Comparison of ENCODE assay signal across 9 mouse cellular contexts in the genomic region with DNA sequence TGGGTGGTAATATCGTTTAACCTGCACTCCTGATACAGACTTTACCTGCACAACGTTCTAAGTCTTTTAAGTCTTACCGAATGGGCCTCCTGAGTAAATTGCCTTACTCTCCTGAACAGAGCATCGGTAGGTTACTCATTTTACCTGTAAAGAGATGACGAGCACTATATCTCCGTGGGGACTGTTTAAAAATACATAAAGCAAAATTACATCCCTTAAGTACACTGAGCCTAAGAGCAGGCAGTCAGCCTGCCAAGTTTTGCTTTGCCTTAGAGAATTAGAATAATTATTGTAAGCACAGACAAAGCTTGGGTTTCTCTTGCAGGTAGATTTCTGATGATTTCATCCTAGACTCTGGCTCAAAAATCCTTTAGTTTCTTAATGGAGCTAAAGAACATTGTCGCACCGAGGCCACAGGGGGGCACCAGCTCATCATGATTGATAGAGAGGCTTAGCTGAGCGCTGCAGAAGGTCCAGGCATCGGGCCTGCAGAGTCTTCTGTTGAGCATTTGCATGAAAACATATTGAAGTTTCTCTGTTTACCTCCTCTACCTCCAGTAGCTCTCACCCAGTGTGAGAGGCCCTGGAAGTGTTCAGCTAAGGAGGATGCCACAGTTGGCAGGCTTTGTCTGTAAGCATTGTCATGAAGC.
DNase-seq lines count a peak whose midpoint lies in the region; ATAC-seq and TF ChIP-seq lines count a peak whose summit lies in the region.
"Had no signal": no experiment of that assay in that cellular context is flagged by ENCODE, and none has a peak within 500 bp of the region (broad histone marks: within the 10 kb centered on the region; RNA-seq: fewer than 3 reads in every experiment).

No protein-coding gene starts in this region.

- H3K9ac ChIP-seq in MEL (ENCODE audit: control insufficient read depth, low read depth, low read length, poor library complexity, severe bottlenecking): no peak overlapping the region
- no peak overlapping the region for H3K9ac ChIP-seq in lung, embryonic 16.5 days (ENCODE audit: low read length)
- H3K9ac ChIP-seq: heart, embryonic 13.5 days had no signal

- H3K4me2 ChIP-seq in lung, embryonic 16.5 days (ENCODE audit: low read depth, low read length): no peak overlapping the region
- H3K4me2 ChIP-seq: heart, embryonic 13.5 days had no signal

- H3K27ac ChIP-seq in MEL (ENCODE audit: control insufficient read depth, low read depth, low read length): no peak overlapping the region
- H3K27ac ChIP-seq in lung, embryonic 16.5 days (ENCODE audit: low read length): no peak overlapping the region
- H3K27ac ChIP-seq: heart, embryonic 13.5 days had no signal

- no peak overlapping the region for H3K4me3 ChIP-seq in MEL (ENCODE audit: control insufficient read depth in 1 of 2, insufficient read depth in 1 of 2, low read depth in 2 of 2, low read length in 2 of 2)
- no peak overlapping the region for H3K4me3 ChIP-seq in lung, embryonic 16.5 days (ENCODE audit: low read length)
- H3K4me3 ChIP-seq: heart, embryonic 13.5 days had no signal

- H3K9me3 ChIP-seq in MEL (replicated peaks; ENCODE audit: insufficient read depth, low read length): no peaks in the 10 kb centered on the region
- H3K9me3 ChIP-seq in lung, embryonic 16.5 days (ENCODE audit: control insufficient read depth, low read length): no peaks in the 10 kb centered on the region
- H3K9me3 ChIP-seq: heart, embryonic 13.5 days had no signal

- no peaks in the 10 kb centered on the region for H3K4me1 ChIP-seq in MEL (ENCODE audit: control insufficient read depth in 1 of 2, insufficient read depth in 2 of 2, low read length in 2 of 2)
- no peaks in the 10 kb centered on the region for H3K4me1 ChIP-seq in lung, embryonic 16.5 days (replicated peaks; ENCODE audit: control insufficient read depth, insufficient read depth, low read length)
- H3K4me1 ChIP-seq: heart, embryonic 13.5 days had no signal

- TF ChIP-seq RAD21 in MEL (IDR thresholded peaks at IDR 0.05; ENCODE audit: low read depth, low read length): peak; percentile 81

- peak; percentile 18 to 76 (median 69); a peak in 4 of 6 replicates for TF ChIP-seq CTCF in MEL (IDR thresholded peaks at IDR 0.05 in 2 of 3, conservative IDR thresholded peaks at IDR 0.05 in 1 of 3; ENCODE audit: control insufficient read depth in 1 of 3, insufficient read depth in 1 of 3, low read depth in 2 of 3, low read length in 3 of 3, poor library complexity in 1 of 3, severe bottlenecking in 1 of 3)

- 45% methylated on average over 10 of the region's 10 CpGs for WGBS in lung, embryonic 16.5 days

- no peaks in the 10 kb centered on the region for H3K79me2 ChIP-seq in MEL (ENCODE audit: control insufficient read depth, insufficient read depth, low read length, poor library complexity)

- 0 out of 2 replicates have a peak, but pooled peaks have one; percentile 49 for ATAC-seq in lung, embryonic 16.5 days (ENCODE audit: low read depth)
- no peak for ATAC-seq in inflammation-experienced regulatory T-cells, adult 6 months

- no peaks in the 10 kb centered on the region for H3K36me3 ChIP-seq in MEL (ENCODE audit: control insufficient read depth in 1 of 2, insufficient read depth in 2 of 2, low read length in 2 of 2)
- H3K36me3 ChIP-seq in lung, embryonic 16.5 days (ENCODE audit: control insufficient read depth, insufficient read depth, low read length): no peaks in the 10 kb centered on the region
- H3K36me3 ChIP-seq: heart, embryonic 13.5 days had no signal

- peak; percentile 69 for DNase-seq in 416B (ENCODE audit: low read depth)
- DNase-seq in MEL (ENCODE audit: low read depth, low spot score): peak; percentile 44
- DNase-seq in cerebellum, postnatal 10 days: peak; percentile 88 to 89
- peak; percentile 23 to 47 for DNase-seq in frontal cortex, postnatal 25 days (ENCODE audit: low spot score in 2 of 2)
- DNase-seq in kidney, postnatal 36 days: peak; percentile 32 to 80
- DNase-seq in right cerebral cortex, adult 2 months (ENCODE audit: low spot score in 2 of 2): peak; percentile 64 to 82

- TF ChIP-seq POLR2A in MEL (IDR thresholded peaks at IDR 0.05; ENCODE audit: control insufficient read depth in 1 of 2, insufficient read depth in 1 of 2, low read depth in 1 of 2, low read length in 2 of 2, poor library complexity in 1 of 2): no peak

- no peaks in the 10 kb centered on the region; a peak in 1 of 4 replicates for H3K27me3 ChIP-seq in MEL (ENCODE audit: control insufficient read depth in 1 of 2, insufficient read depth in 2 of 2, low read length in 2 of 2)
- H3K27me3 ChIP-seq in lung, embryonic 16.5 days (ENCODE audit: control insufficient read depth, insufficient read depth, low read depth, low read length): no peaks in the 10 kb centered on the region
- H3K27me3 ChIP-seq: heart, embryonic 13.5 days had no signal

- no peak for TF ChIP-seq EP300 in MEL (IDR thresholded peaks at IDR 0.05; ENCODE audit: low read depth in 1 of 2, low read length in 2 of 2)

TF ChIP-seq in MEL, 35 proteins besides CTCF, POLR2A, EP300 and RAD21:
- TF ChIP-seq SMC3 (IDR thresholded peaks at IDR 0.05; ENCODE audit: low read depth, low read length) (peak; percentile 62), ELF1 (IDR thresholded peaks at IDR 0.05; ENCODE audit: low read depth, low read length) (no peak), ZMIZ1 (IDR thresholded peaks at IDR 0.05; ENCODE audit: low read depth, low read length) (no peak), TCF12 (IDR thresholded peaks at IDR 0.05; ENCODE audit: low read depth, low read length) (no peak), ZC3H11A (IDR thresholded peaks at IDR 0.05; ENCODE audit: low read depth, low read length) (peak; percentile 61), MEF2A (IDR thresholded peaks at IDR 0.05; ENCODE audit: extremely low read depth, insufficient replicate concordance, low read depth, low read length, poor library complexity, severe bottlenecking) (no peak), CHD1 (IDR thresholded peaks at IDR 0.05; ENCODE audit: low read depth, low read length) (no peak), MAX (IDR thresholded peaks at IDR 0.05; ENCODE audit: low read length) (no peak), POLR2AphosphoS5 (IDR thresholded peaks at IDR 0.05; ENCODE audit: borderline replicate concordance, low read depth, low read length) (no peak), GATA1 (IDR thresholded peaks at IDR 0.05; ENCODE audit: low read depth, low read length) (no peak), JUND (IDR thresholded peaks at IDR 0.05; ENCODE audit: low read depth, low read length) (no peak)
TF ChIP-seq in MEL: peak in this region for 2.

Comparison
In these comparisons a context has a peak if more than half of its experiments do, and no peak if none do; other contexts are left out.
1. DNase-seq: peak in every context shown above with its lines; median percentile 88 in cerebellum, postnatal 10 days; 73 in right cerebral cortex, adult 2 months; 69 in 416B; 56 in kidney, postnatal 36 days; 44 in MEL; 35 in frontal cortex, postnatal 25 days.